Mouse (Mus musculus): ENCODE measurements around the gene Myrip. TPM values are rescaled to one million over a fixed set of nuclear protein-coding genes. Genes with fewer than 3 reads are reported as not detected.

Myrip gene
- polyA plus RNA-seq, 1 experiment: 1.7 TPM

GRCm38 (mm10) chr9:120350346-120350745 is 49.0 kb downstream of the Myrip start:
- H3K27ac ChIP-seq (ENCODE audit: insufficient read depth, low read depth, low read length): peak overlapping the region; percentile 23; the same call in 1 of the 2 replicates
- 12% methylated on average over 6 of the region's 6 CpGs for WGBS
- H3K27me3 ChIP-seq (ENCODE audit: control insufficient read depth, insufficient read depth, low read length): no peaks in the 10 kb centered on the region
- no peak overlapping the region for H3K4me3 ChIP-seq (ENCODE audit: low read depth, low read length)
- peaks cover 28% of the 10 kb centered on the region for H3K4me1 ChIP-seq (ENCODE audit: control insufficient read depth, insufficient read depth, insufficient read length, low read length)
- H3K36me3 ChIP-seq (ENCODE audit: control insufficient read depth, insufficient read depth, low read length): no peaks in the 10 kb centered on the region
- TF ChIP-seq CTCF (IDR thresholded peaks at IDR 0.05; ENCODE audit: extremely low read depth, insufficient read length, insufficient replicate concordance, low read depth, low read length) (no peak), POLR2A (IDR thresholded peaks at IDR 0.05; ENCODE audit: low read depth, low read length) (no peak)

- 27% methylated on average over 7 of the region's 7 CpGs for WGBS
- peak overlapping the region; percentile 23; the same call in 1 of the 2 replicates for H3K27ac ChIP-seq (ENCODE audit: insufficient read depth, low read depth, low read length)
- TF ChIP-seq CTCF (IDR thresholded peaks at IDR 0.05; ENCODE audit: extremely low read depth, insufficient read length, insufficient replicate concordance, low read depth, low read length) (no peak), POLR2A (IDR thresholded peaks at IDR 0.05; ENCODE audit: low read depth, low read length) (no peak)
- no peaks in the 10 kb centered on the region for H3K36me3 ChIP-seq (ENCODE audit: control insufficient read depth, insufficient read depth, low read length)
- no peaks in the 10 kb centered on the region for H3K27me3 ChIP-seq (ENCODE audit: control insufficient read depth, insufficient read depth, low read length)
- H3K4me1 ChIP-seq (ENCODE audit: control insufficient read depth, insufficient read depth, insufficient read length, low read length): peaks cover 23% of the 10 kb centered on the region
- H3K4me3 ChIP-seq (ENCODE audit: low read depth, low read length): no peak overlapping the region
These were observed 49.7 kb downstream of the Myrip start for GRCm38 (mm10) chr9:120351061-120351460.

- 0 out of 2 replicates have a peak overlapping the region, but pooled peaks have one; percentile 23 for H3K27ac ChIP-seq (ENCODE audit: insufficient read depth, low read depth, low read length)
- peaks cover 23% of the 10 kb centered on the region for H3K4me1 ChIP-seq (ENCODE audit: control insufficient read depth, insufficient read depth, insufficient read length, low read length)
- 48% methylated on average over 8 of the region's 8 CpGs for WGBS
- TF ChIP-seq CTCF (IDR thresholded peaks at IDR 0.05; ENCODE audit: extremely low read depth, insufficient read length, insufficient replicate concordance, low read depth, low read length) (no peak), POLR2A (IDR thresholded peaks at IDR 0.05; ENCODE audit: low read depth, low read length) (no peak)
- no peak overlapping the region for H3K4me3 ChIP-seq (ENCODE audit: low read depth, low read length)
- no peaks in the 10 kb centered on the region for H3K27me3 ChIP-seq (ENCODE audit: control insufficient read depth, insufficient read depth, low read length)
- no peaks in the 10 kb centered on the region for H3K36me3 ChIP-seq (ENCODE audit: control insufficient read depth, insufficient read depth, low read length)
These were observed 50.2 kb downstream of the Myrip start for GRCm38 (mm10) chr9:120351474-120351873.

- TF ChIP-seq CTCF (IDR thresholded peaks at IDR 0.05; ENCODE audit: extremely low read depth, insufficient read length, insufficient replicate concordance, low read depth, low read length) (no peak), POLR2A (IDR thresholded peaks at IDR 0.05; ENCODE audit: low read depth, low read length) (no peak)
- H3K4me1 ChIP-seq (ENCODE audit: control insufficient read depth, insufficient read depth, insufficient read length, low read length): peaks cover 23% of the 10 kb centered on the region
- no peaks in the 10 kb centered on the region for H3K27me3 ChIP-seq (ENCODE audit: control insufficient read depth, insufficient read depth, low read length)
- no peaks in the 10 kb centered on the region for H3K36me3 ChIP-seq (ENCODE audit: control insufficient read depth, insufficient read depth, low read length)
- WGBS: 89% methylated on average over 4 of the region's 4 CpGs
- no peak overlapping the region for H3K27ac ChIP-seq (ENCODE audit: insufficient read depth, low read depth, low read length)
- no peak overlapping the region for H3K4me3 ChIP-seq (ENCODE audit: low read depth, low read length)
These were observed 51.7 kb downstream of the Myrip start for GRCm38 (mm10) chr9:120353036-120353435.

GRCm38 (mm10) chr9:120353967-120354366 is 52.7 kb downstream of the Myrip start:
- Histone ChIP-seq H3K27ac (ENCODE audit: insufficient read depth, low read depth, low read length) (no peak overlapping the region), H3K4me1 (ENCODE audit: control insufficient read depth, insufficient read depth, insufficient read length, low read length) (peaks cover 20% of the 10 kb centered on the region), H3K36me3 (ENCODE audit: control insufficient read depth, insufficient read depth, low read length) (no peaks in the 10 kb centered on the region), H3K27me3 (ENCODE audit: control insufficient read depth, insufficient read depth, low read length) (no peaks in the 10 kb centered on the region), H3K4me3 (ENCODE audit: low read depth, low read length) (no peak overlapping the region)
- WGBS: 83% methylated on average over 3 of the region's 3 CpGs
- no peak for TF ChIP-seq POLR2A (IDR thresholded peaks at IDR 0.05; ENCODE audit: low read depth, low read length)
- TF ChIP-seq CTCF (IDR thresholded peaks at IDR 0.05; ENCODE audit: extremely low read depth, insufficient read length, insufficient replicate concordance, low read depth, low read length): peak; percentile 47; the same call in 1 of the 2 replicates

GRCm38 (mm10) chr9:120354550-120355345 is 53.4 kb downstream of the Myrip start:
- Histone ChIP-seq H3K27me3 (ENCODE audit: control insufficient read depth, insufficient read depth, low read length) (no peaks in the 10 kb centered on the region), H3K4me3 (ENCODE audit: low read depth, low read length) (no peak overlapping the region), H3K36me3 (ENCODE audit: control insufficient read depth, insufficient read depth, low read length) (no peaks in the 10 kb centered on the region), H3K4me1 (ENCODE audit: control insufficient read depth, insufficient read depth, insufficient read length, low read length) (peaks cover 14% of the 10 kb centered on the region), H3K27ac (ENCODE audit: insufficient read depth, low read depth, low read length) (no peak overlapping the region)
- WGBS: 89% methylated on average over 12 of the region's 12 CpGs
- TF ChIP-seq CTCF (IDR thresholded peaks at IDR 0.05; ENCODE audit: extremely low read depth, insufficient read length, insufficient replicate concordance, low read depth, low read length) (no peak), POLR2A (IDR thresholded peaks at IDR 0.05; ENCODE audit: low read depth, low read length) (no peak)

GRCm38 (mm10) chr9:120356490-120356889 is 55.2 kb downstream of the Myrip start:
- Histone ChIP-seq H3K4me1 (ENCODE audit: control insufficient read depth, insufficient read depth, insufficient read length, low read length) (peaks cover 2% of the 10 kb centered on the region; the same call in 1 of the 2 replicates), H3K4me3 (ENCODE audit: low read depth, low read length) (no peak overlapping the region), H3K36me3 (ENCODE audit: control insufficient read depth, insufficient read depth, low read length) (no peaks in the 10 kb centered on the region), H3K27ac (ENCODE audit: insufficient read depth, low read depth, low read length) (no peak overlapping the region), H3K27me3 (ENCODE audit: control insufficient read depth, insufficient read depth, low read length) (no peaks in the 10 kb centered on the region)
- 56% methylated on average over 6 of the region's 6 CpGs for WGBS
- no peak for TF ChIP-seq CTCF (IDR thresholded peaks at IDR 0.05; ENCODE audit: extremely low read depth, insufficient read length, insufficient replicate concordance, low read depth, low read length)
- TF ChIP-seq POLR2A (IDR thresholded peaks at IDR 0.05; ENCODE audit: low read depth, low read length): no peak
